Mouse (Mus musculus): ENCODE data around the gene Kcng3.
A peak's percentile ranks its signal among the peaks of the same experiment; 100 is the strongest.

Gene Kcng3

DNA sequence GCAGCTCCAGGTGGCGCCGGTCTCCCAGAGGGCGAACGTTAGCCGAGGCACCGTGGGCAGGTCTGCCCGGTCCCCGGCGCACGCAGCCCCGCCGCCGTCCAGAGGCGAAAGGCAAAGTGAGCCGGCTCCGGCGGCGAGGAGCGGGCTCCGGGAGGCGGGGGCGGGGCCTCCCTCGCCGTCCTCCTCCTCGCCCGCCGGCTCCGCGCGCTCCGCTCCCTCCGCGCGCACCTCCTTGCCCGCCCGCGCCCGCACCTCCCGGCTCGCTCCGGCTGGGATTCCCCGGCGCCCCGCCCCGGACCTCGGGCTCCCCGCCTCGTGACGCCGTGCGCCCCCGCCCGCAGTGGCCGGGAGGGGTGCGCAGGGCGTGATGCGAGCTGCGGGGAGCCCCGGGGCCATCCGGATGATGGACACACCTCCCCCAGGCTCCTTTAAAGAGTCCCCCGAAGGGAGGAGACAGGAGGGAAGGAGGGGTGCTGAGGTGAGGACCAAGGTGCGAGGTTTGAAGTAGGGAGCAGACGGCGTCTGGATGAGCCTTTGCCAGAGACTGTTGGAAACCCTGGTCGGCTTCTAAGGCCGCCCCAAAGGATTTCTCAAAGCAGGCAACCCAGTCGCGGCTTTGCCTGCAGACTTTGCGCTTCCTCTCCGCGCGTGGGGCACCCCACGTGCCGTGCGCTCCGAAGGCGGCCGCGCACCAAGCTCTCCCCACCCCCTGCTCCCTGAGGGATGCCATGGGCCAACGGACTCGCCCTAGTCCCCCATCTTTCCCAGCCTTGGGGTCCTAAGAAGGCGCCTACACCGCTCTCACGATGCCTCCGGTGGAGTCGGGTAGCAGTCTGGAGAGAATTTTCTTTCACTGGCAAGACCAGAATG is at the start of gene Kcng3:
Gene Kcng3 (minus strand): TSS at position 113 of the 870 bp plus-strand sequence.
- peak; percentile 32 to 40 for DNase-seq

DNA sequence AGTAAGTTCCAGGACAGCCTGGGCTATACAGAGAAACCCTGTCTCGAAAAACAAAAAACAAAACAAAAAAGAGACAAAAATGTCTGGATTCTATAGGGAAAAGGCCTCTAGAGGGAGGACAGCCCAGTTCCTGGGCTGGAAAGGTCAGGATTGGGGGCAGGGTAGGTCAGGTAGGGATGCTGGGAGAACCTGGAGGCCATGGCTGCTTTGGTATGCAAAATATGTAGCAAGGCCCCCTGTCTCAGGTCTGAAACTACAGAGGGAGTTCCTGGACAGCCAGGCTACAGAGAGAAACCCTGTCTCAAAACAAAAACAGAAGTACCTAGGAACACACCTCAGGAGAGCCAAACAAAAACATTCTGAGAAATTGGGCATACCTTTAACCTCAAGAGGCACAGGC is 45.7 kb upstream of the Kcng3 start:
- no peak for DNase-seq

DNA sequence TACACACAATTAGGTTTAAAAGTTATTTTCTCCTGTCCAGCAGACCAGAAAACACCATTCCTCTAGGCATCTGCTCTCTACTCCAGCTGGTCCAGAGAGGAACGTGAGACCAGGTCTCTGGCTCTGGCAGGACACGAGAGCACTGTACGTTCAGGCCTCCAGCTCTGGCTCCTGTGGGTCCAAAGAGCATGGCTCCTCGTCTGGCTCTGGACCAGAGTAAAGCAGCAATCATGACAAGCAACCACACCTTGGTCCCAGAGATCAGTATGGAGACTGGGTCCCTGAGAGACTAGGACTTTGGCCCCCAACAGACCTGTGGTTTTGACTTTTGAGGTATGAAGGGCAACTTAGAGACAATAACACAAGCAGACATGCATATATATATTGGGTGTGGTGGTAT is 41.0 kb upstream of the Kcng3 start:
- no peak for DNase-seq

DNA sequence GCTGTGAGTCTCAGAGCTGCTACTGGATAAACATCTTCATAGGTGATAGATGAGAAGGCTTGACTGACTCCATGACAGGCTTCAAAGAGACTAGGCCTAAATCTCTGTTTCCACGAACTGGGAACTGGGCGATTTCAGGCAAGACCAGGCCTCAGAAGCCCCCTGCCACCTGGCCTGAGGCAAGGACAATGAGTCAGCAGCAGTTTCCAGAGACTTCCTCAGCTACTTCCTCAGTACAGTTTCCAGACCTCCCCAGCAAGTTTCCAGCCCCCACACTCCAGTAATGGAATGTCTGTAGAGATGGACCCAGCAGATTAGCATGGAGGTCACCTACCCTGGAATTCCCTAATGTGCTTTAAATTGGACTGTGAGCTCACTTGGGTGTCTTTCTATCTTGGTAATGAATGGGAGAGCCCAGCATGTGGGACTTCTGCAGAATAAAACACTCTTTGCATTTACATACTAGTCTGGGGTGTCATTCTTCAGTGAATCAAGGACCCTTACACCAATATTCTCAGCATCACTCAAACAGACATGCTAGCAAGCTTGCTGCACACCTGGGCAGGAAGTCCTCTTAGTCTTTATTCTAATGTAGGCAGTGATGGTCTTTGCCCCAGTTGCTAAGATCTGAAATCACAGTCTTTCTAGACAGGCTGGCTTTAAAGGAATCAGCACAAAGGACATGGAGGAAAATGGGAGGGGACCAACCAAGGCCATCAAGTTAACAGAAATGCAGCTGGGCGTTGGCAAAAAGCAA is 36.4 kb upstream of the Kcng3 start:
- DNase-seq, result no peak

DNA sequence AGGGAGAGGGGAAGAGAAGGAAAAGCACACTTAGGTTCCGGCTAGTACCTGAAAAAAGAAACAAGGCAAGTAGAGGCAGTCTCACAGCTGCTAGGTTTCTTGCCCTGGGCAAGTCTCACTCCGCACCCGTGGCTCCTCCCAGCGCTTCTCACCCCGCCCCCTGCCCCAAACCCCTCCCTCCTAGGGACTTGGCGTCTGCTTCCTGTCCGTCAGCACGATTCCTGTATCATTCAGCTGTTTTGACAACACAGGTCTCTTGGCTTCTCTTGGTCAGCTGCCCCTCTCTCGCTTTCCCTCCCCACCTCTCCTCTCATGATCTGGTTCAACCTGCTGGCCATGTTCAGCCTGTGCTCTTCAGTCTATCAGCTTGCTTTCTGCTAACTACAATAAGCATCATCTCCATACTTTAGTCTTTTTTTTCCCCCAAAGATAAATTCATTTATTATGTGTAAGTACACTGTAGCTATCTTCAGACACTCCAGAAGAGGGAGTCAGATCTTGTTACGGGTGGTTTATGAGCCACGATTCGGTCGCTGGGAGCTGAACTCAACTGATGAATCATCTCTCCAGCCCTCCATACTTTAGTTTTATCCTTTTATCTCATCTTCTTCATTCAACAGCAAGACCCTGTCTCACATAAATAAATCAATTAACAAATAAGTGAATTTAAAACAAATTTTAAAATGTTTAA is 35.0 kb upstream of the Kcng3 start:
- no peak for DNase-seq

DNA sequence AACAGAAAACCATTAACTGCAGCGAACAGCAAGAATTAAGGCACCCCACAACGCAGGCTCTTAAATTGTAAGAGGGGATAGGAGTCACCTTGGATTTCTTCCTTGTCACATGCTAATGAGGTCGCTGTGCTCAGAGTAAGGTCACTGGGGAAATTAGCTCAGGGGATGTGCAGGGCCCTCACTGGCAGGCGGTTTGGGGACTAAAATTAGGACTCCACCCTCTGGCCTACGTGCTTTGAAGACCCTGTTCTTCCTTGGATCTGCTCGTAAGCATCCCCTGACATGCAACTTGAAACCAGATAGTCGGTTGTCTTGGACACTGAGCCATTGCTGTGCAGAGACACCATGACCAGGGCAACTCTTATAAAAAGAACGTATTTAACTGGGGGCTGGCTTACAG is 33.1 kb upstream of the Kcng3 start:
- no peak for DNase-seq

DNA sequence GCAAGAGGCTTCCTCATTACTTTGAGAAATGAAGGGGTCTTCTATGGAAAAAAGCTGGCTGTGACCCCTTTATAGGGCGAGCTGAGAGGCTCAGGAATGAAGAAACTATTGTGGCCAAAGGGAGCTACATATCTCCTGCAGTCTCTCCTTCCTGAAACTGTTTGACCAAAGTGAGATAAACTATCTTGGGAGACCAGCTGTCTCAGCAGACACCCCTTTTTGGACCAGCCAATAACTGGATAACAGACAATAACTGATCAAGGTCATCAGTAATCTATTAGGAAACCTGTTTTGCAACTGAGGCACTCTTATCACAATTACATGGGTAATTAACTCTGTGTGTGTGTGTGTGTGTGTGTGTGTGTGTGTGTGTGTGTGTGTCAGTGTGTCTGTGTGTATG is 27.2 kb upstream of the Kcng3 start:
- no peak for DNase-seq

DNA sequence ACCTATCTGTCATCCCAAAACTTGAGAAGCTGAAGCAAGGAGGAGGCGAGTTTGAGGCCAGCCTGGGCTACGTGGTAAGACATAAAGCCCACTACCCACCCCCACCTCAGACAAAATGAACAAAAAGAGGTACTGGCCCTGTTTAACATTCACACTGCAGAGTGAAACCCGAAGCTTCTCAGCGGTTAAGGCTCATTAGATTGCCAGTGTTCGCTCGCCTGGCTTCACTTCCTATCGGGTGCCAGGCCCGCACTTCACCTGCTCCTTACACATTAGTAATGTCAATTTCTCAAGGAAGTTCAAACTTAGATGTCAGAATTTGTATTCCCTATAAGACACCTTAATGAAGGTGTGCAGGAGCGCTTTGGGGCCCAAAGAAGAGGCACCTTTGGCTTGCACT is 25.7 kb upstream of the Kcng3 start:
- DNase-seq, result no peak

DNA sequence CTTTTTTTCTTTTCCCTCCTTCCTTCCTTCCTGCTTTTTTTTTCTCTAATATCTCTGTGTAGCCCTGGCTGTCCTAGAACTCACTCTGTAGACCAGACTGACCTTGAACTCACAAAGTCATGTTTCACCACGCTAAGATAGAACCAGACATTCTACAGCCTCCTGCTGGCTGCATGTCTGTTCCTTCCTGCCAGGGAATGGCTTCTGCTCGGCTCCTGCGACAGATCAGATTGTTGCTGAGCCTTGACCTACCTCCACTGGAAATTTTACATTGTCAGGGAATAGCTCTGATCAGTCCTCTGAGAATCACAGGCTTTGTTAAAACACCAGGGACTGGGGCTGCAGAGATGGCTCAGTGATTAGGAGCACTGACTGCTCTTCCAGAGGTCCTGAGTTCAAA is 24.0 kb upstream of the Kcng3 start:
- DNase-seq, result no peak

DNA sequence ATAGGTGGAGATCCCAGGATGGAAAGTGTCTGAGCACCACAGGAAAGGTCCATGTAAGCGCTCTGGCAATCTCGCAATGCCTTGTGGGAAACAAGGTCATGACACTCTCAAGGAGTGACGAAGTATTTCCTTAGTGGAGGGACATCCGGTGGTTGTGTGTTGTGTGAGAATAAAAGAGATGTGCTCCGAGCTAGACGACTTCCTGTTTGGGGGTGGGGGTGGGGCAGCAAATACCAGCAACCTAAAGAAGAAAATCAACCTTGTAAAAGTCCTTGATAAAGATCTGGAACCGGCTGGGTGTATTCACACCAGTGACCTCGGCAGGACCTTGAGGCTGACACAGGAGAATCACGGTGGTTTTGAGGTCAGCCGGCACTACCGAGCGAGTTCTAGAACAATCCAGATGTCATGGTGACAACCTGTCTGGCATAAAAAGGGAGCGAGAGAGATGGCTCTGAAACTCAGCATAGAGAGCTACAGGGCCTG is 23.0 kb upstream of the Kcng3 start:
- no peak for DNase-seq

DNA sequence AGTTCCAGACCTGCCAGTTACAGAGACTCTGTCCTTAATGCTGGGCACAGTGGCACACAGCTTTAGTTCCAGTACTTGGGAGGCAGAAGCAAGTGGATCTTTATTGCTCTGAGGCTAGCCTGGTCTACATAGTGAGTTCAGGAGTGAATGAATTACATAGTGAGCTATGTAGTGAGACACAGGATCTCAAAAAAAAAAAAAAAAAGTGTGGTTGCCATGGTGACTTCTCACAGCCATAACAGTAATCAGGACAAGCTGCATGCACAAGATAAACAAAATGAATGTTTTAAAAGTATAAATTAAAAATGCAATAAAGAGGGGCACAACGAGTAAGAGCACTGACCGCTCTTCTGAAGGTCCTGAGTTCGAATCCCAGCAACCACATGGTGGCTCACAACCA is 21.9 kb upstream of the Kcng3 start:
- DNase-seq, result no peak

DNA sequence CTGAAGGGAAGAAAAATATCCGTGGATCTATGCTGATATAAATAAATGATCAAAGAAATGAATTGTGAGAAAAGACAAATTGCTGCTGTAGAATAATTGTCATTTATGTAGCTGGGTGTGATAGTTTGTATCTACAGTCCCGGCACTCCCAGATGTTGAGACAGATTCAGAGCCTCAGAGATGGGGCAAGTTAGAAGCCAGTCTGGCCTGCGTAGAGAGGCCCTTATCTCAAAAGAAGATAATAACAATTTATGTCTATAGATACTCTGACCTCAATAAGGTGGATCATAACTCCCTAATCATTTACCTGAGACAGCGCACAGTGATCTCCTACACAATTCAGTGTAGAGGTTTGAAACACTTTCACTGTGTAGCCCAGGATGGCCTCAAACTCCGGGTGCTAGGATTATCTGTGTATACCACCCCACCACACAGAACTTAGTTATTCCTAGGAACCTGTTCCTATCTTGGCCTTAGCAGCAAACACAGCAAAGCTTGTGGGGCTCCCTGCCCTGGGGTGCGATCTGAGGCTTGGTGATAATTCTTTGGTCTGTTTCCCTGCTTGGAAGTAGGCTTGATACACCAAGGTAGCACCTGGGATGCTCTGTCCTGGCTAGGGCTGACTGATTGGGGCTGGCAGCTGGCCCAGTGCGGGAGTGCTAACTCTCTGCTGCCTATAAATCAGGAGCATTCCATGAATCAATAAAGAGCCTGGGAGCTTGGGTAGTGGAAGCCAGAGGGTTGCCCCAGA is 19.4 kb upstream of the Kcng3 start:
- peak in 1 of 2 experiments; percentile 11 for DNase-seq

DNA sequence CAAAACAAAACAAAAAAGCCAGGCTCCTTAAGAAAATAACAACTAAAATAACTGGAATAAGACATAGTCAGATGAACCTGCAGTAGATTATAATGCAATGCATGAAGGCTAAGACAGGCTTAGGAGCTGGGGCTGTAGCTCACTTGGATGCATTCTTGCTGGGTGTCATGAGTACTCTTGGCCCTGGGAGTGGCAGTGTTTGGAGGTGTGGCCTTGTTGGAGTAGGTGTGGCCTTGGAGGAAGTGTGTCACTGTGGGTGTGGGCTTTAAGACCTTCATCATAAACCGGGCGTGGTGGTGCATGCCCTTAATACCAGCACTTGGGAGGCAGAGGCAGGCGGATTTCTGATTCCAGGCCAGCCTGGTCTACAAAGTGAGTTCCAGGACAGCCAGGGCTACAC is 18.3 kb upstream of the Kcng3 start:
- DNase-seq, result no peak

DNA sequence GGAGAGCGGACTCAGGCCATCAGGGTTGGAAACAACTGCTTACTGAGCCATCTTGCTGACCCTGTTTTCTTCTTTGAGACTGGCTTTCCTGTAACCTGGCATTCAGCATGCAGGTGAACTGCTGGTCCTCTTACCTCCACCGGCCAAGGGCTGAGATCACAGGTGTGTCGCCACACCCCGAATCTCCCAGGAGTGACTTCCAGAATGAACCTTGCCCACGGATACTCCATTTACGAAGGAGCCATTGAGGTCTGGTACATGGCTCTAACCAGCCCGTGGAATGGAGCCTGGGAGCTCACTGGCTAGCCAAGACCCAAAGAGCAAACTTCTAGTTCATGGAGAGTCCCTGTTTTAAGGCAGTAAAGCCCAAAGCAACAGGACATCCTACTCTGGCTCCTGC is 15.7 kb upstream of the Kcng3 start:
- no peak for DNase-seq

DNA sequence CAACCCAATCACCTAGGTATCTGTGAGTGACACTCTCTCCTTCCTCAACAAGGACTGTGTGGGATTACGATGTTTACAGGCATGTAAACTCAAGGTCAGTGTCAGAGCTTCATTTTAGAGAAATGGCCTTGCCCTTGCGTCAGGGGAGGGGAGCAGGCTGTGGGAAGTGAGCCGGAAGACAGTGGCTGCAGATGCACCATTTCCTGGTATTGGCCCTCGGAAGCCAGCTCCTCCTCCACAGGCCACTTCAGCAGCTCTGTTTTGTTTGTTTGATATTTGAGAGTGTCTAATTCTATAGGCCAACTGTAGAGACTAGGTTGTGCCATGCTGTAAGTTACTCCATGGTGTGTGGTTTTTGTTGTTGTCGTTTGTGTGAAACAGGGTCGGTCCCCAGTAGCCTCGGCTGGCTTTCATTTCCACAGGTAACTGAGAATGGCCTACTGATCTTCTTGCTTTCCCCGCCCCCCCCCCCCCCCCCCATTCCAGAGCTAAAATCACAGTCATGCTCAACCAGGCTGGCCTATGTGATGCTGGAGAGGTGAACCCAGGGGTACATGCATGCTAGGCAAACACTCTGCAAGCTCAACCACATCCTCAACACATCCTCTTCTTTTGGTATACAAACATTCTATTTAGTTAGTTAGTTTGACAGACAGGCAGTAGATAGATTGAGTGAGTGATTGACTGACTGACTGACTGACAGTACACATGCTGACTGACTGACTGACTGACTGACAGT is 14.9 kb upstream of the Kcng3 start:
- DNase-seq, result no peak

DNA sequence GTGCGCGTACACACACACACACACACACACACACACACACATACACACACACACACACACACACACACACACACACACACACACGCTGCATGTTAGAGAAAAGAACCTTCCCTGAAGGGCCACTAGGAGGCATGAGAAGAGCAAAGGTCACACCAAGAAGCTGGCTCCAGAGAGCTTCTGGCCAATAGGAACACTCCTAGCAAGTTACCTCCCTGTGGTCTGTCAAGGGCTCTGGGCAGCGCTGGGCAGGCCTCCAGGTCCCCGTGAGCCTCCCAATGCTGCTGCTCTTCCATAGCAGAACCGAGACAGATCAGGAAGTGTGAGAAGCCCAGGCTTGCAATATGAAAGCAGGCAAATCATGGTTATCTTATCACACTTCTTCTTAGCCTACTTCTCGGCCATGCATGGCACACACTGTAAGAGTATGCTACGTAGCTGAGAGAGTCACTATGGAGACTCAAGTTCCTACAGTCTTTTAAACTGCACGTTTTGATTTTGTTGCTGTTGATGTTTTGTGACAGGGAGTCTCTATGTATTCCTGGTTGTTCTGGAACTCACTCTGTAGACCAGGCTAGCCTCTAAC is 13.6 kb upstream of the Kcng3 start:
- peak; percentile 11 to 21 for DNase-seq

DNA sequence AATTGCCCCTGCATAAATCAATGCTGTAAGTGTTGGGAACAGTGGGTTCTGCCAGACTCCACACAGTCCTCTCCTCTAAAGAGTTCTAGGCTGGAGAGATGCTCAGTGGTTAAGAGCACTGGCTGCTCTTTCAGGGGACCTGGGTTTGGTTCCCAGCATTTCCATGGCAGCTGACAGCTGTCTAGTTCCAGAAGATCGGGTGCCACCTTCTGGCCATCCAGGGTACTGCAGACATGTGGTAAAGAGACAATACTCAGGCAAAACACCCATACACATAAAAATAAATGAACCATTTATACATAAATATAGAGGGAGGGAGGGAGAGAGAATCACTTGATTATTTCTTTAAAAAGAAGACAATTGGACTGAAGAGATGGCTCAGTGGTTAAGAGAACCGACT is 5.7 kb upstream of the Kcng3 start:
- peak; percentile 43 to 61 for DNase-seq

DNA sequence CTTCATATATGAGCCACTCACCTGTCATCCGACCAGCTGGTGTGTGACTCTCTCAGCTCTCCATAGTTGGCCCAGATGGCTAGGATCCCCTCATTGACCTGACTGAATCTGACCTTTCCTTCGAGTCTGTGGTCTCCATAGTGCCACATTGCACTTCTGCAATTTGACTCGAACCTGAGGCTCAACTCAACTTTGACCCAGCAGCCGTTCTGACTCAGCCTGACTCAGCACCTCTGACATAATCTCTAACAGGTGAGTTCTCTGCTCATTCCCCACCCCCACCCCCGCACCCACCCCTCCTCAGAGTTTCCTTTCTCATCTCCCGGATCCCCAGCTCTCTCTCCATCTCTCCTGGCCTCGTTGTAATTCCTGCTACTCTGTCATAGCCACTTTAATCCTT is 4.7 kb upstream of the Kcng3 start:
- no peak for DNase-seq

DNA sequence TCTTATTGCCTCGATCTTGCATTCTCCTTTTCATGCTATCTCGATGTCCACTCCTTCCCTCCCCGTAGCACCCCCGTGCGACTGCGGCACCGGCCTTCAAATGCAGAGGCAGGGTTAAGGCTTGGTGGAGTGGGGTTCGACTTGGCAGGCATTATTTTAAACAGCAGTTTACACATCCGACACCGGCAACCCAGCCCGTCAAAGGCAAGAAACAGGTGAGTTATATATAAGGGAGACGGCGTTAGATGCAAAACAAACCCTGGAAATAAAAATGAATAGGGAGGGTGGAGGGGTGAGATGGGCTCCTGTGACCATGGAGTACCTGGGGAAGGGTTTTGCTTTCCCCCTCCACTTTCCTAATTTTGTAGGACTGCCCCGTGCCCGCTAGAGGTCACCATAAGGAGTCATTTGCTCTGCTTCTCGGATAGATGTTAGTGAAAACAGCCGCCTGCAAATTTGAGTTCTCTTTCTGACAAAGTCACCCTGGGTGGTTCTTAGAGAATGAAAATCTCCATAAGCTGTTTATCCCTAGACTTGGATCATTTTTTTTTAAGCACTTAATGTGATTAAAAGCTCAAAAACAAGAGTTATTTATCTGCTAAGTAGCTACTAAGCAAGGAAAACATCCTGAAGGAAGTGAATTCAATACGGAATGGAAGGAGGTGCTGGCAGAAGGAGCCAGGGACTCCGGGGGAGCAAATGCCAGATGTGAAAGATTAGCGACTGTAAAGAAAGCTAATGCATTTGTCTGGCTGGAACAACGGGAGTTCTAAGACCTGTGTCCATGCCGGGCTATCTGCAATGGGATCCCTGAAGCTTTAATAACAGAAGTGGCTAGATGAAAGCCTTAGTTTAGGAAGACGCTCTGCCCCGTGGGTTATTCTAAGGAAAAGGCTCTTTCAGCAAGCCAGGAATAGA is 1.2 kb upstream of the Kcng3 start:
- DNase-seq, result peak; percentile 80 to 84
